Mouse (Mus musculus) neural tube, embryonic 14.5 days (tissue): ENCODE data around the gene Galns. TPM values are rescaled to one million over a fixed set of nuclear protein-coding genes. Genes with fewer than 3 reads are reported as not detected.

Experiments
- ATAC-seq: fragments of 200-750 bp; cut with Nextera tagmentation; 2 replicates; pipeline ENCODE4 v1.8.0; 2017; ENCODE audit warnings: low read depth, mild to moderate bottlenecking, moderate TSS enrichment, moderate library complexity
- H3K27ac ChIP-seq: fragments of 300-500 bp; sonication (generic); 2 replicates; pipeline ENCODE4 v1.5.1; 2014; ENCODE audit warnings: low read depth, mild to moderate bottlenecking, control low read depth, low read length, moderate library complexity, mixed read lengths
- H3K27me3 ChIP-seq: fragments of 300-500 bp; sonication (generic); 2 replicates; pipeline ENCODE4 v1.6.1; 2014; ENCODE audit warnings: low read length; ENCODE audit not compliant: control insufficient read depth, insufficient read depth
- H3K36me3 ChIP-seq: fragments of 300-500 bp; sonication (generic); 2 replicates; pipeline ENCODE4 v1.6.1; 2014; ENCODE audit warnings: low read length, mixed read lengths; ENCODE audit not compliant: control insufficient read depth, insufficient read depth
- H3K4me1 ChIP-seq: fragments of 300-500 bp; sonication (generic); 2 replicates; pipeline ENCODE4 v1.6.1; 2014; ENCODE audit warnings: low read length; ENCODE audit not compliant: control insufficient read depth, insufficient read depth
- H3K4me2 ChIP-seq: fragments of 300-500 bp; sonication (generic); 2 replicates; pipeline ENCODE4 v1.6.1; 2014; ENCODE audit warnings: mild to moderate bottlenecking, low read depth, low read length, control low read depth
- H3K4me3 ChIP-seq: fragments of 300-500 bp; sonication (generic); 2 replicates; pipeline ENCODE4 v1.5.1; 2014; ENCODE audit warnings: low read depth, low read length, control low read depth, mixed read lengths
- H3K9ac ChIP-seq: fragments of 300-500 bp; sonication (generic); replicated peaks from 2 replicates; pipeline ENCODE4 v1.6.1; 2014; ENCODE audit warnings: low read depth, mild to moderate bottlenecking, control low read depth, low read length, mixed read lengths
- H3K9me3 ChIP-seq: fragments of 300-500 bp; sonication (generic); 2 replicates; pipeline ENCODE4 v1.6.1; 2016; ENCODE audit warnings: low read length; ENCODE audit not compliant: control insufficient read depth
- WGBS: fragments of 180-500 bp; shearing (Covaris S2); extraction: QIAGEN DNeasy Blood & Tissue Kit; methylation state at CpG from one replicate; pipeline ENCODE4 v1.1.7; 2014; 5-methylcytosine and 5-hydroxymethylcytosine counted together
- polyA plus RNA-seq: library from polyadenylated mRNA; unstranded; fragments of >200 nt; fragmentation: Nextera tagmentation; extraction: Ambion mirVana; gene quantifications from 2 replicates; pipeline ENCODE4 v1.2.1, GENCODE M21; 2014

The Galns gene
- polyA plus RNA-seq, 1 experiment from 2014 or later: 7.1 TPM

DNA sequence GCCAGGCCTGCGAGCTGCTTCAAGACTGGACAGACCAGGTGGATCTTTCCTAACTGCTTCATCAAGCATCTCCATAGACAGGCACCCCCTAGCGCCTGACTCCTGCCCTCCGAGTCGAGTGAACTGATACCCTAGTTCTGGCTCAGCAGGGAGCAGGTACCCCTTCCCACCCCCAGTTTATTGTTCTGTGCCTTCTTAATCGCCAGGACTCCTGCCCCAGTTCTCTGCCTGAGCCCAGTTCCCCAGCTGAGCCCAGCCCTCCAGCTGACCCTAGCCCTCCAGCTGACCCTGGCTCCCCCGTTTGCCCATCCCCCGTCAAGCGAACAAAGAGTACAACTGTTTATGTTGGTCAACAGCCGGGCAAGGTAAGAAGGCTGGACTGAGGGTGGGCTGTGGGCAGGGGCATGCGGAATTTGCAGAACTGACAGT lies 42.4 kb downstream of the Galns start:
- no peak for ATAC-seq
- peak overlapping the region; percentile 86 for H3K4me2 ChIP-seq
- no peak overlapping the region for H3K9ac ChIP-seq
- H3K27me3 ChIP-seq: no peaks in the 10 kb centered on the region
- no peak overlapping the region for H3K27ac ChIP-seq
- H3K4me3 ChIP-seq: peak overlapping the region; percentile 7; the same call in 1 of the 2 replicates
- WGBS: 10% methylated on average over 10 of the region's 10 CpGs
- H3K4me1 ChIP-seq: peaks cover 7% of the 10 kb centered on the region
- H3K9me3 ChIP-seq: no peaks in the 10 kb centered on the region
- 0 out of 2 replicates have a peak, but pooled peaks cover 3% of the 10 kb centered on the region for H3K36me3 ChIP-seq

DNA sequence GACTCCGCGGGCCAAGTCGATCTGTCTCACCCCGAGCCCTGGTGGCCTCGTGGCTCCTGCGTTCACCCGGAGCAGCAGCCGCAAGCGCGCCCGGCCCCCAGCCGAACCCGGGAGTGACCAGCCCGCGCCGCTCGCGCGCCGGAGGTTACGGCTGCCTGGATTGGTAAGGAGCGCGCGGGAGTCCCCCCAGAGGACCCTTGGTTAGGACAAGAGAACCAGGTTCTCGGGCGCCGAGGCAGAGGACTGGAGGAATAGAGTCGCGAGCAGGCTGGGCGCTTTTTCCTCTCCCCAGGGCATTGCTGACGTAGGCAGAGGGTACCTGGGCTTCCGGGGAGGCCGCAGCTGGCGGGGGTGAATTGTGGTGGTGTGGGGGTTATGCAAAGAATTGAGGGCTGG lies 43.2 kb downstream of the Galns start:
- ATAC-seq: peak; percentile 63
- WGBS: under 1% methylated on average over 34 of the region's 34 CpGs
- Histone ChIP-seq H3K27ac (peak overlapping the region; percentile 69), H3K36me3 (0 out of 2 replicates have a peak, but pooled peaks cover 3% of the 10 kb centered on the region), H3K4me1 (peaks cover 7% of the 10 kb centered on the region), H3K4me2 (peak overlapping the region; percentile 86), H3K9me3 (no peaks in the 10 kb centered on the region), H3K27me3 (no peaks in the 10 kb centered on the region), H3K9ac (peak overlapping the region; percentile 76), H3K4me3 (peak overlapping the region; percentile 73)

DNA sequence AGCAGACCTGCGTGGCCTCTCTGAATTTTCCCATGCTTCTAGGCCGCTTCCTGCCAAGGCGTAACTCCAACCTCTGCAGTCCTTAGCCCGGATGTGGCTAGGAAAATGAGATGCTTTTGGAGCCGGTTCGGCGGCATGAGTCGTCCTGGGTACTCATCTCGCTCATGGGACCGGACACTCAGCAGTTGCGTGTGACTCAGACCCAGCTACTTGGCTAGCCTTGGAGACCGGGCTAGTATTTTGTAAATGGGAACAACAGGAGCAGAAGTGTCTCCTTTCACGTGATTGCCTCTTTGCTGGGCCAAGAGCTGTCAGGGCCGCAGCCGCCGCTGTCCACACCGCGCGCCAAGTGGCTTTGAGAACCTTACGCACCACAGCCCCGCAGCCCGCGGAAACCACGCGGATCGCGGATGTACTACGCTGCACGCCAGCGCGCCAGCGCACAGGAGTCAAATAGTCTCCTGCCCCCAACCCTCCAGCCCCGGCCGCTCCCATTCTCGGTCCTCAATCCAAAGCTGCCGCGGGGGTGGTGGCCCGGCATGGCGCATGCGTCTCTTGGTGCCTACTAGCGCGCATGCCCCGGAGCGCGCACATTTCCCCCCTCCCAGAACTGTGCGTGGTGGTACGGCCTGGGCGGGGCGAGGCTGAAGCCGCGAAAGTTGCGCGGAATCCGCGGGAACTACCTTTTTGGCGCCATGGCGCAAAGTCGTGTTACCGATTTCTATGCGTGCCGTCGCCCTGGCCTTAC lies 43.7 kb downstream of the Galns start, which contains the start of gene Cdt1:
Gene Cdt1, plus strand, starts transcription at position 655 of the 748 bp plus-strand sequence.
- peak within 1 kb of the TSS; percentile 76 for H3K9ac ChIP-seq
- no peaks in the 10 kb centered on the region for H3K9me3 ChIP-seq
- peak; percentile 97 for ATAC-seq
- WGBS: under 1% methylated on average over 62 of the region's 62 CpGs
- H3K4me3 ChIP-seq: peak within 1 kb of the TSS; percentile 73
- H3K27ac ChIP-seq: peak within 1 kb of the TSS; percentile 69
- no peaks in the 10 kb centered on the region for H3K27me3 ChIP-seq
- peak within 1 kb of the TSS; percentile 86 for H3K4me2 ChIP-seq
- H3K4me1 ChIP-seq: peaks cover 7% of the 10 kb centered on the region
- 0 out of 2 replicates have a peak, but pooled peaks cover 3% of the 10 kb centered on the region for H3K36me3 ChIP-seq

DNA sequence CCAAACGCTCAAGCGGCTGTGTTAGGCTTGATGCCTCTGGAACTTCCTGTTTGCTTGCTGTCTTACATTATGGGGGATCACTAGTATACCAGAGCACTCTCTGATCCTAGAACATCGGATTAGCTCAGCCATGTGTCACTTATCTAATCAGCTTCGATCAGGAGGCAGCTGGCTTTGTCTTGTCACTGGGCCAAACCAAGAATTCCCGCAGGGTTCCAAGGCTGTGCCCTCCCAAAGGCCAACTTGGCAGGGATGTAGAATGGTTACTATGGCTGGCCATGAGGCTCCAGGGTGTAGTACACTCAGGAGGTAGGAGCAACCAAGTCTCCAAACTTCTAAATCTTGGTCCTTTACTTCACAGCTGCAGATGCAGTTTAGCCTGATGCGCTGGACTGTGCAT lies 44.5 kb downstream of the Galns start:
- Histone ChIP-seq H3K4me1 (peaks cover 7% of the 10 kb centered on the region), H3K4me3 (peak overlapping the region; percentile 73), H3K9me3 (no peaks in the 10 kb centered on the region), H3K36me3 (0 out of 2 replicates have a peak, but pooled peaks cover under 1% of the 10 kb centered on the region), H3K9ac (peak overlapping the region; percentile 76; the same call in 1 of the 2 replicates), H3K27ac (peak overlapping the region; percentile 69; the same call in 1 of the 2 replicates), H3K4me2 (peak overlapping the region; percentile 86), H3K27me3 (no peaks in the 10 kb centered on the region)
- no peak for ATAC-seq
- 42% methylated on average over 6 of the region's 6 CpGs for WGBS

DNA sequence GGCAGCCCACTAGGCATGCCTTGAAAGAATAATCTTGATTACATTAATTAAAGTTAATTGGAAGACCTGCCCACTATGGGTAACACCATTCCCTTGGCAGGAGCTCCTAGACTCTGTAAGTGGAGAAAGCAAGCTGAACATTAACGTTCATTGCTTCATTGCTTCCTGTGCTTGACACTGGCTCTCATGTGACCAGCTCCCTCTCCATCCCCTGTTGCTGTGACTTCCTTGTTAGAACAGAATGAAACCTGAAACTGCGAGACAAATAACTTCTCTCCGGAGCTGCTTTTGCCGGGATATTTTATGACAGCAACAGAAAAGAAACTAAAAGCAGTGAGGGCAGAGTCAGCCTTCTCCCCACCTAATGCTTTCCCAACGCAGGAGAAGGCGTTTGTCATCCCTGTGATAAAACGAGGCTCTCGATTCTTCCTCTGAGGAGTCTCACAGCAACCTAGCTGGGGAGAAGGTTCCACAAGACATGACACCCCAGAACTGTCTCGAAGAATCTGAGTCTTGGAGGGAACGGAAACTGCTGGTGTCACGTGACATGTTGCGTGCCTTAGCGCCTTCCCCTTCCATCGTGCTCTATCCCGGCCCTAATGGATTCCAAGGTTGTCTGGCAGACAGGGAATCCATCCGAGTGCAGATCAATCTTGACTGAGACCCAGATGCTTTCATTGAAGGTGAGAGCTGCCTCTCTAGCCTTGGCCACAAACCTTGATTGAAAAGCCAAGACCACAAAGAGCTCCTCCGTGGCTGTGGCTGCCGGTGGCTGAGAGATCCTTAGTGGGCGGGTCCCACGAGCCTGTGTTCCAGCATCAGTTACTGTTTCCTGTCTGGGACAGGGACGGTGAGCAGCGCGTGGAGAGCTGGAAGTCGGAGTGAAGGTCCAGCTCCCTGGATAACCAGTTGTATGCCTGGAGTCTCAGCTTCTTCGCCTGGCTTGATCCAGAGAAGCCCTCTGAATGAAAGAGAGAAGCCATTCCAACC lies 46.6 kb downstream of the Galns start:
- WGBS: 89% methylated on average over 25 of the region's 25 CpGs
- H3K36me3 ChIP-seq: no peaks in the 10 kb centered on the region
- H3K9me3 ChIP-seq: no peaks in the 10 kb centered on the region
- ATAC-seq: no peak
- no peak overlapping the region for H3K4me3 ChIP-seq
- peaks cover 7% of the 10 kb centered on the region for H3K4me1 ChIP-seq
- no peaks in the 10 kb centered on the region for H3K27me3 ChIP-seq
- H3K27ac ChIP-seq: no peak overlapping the region
- no peak overlapping the region for H3K4me2 ChIP-seq
- H3K9ac ChIP-seq: no peak overlapping the region

DNA sequence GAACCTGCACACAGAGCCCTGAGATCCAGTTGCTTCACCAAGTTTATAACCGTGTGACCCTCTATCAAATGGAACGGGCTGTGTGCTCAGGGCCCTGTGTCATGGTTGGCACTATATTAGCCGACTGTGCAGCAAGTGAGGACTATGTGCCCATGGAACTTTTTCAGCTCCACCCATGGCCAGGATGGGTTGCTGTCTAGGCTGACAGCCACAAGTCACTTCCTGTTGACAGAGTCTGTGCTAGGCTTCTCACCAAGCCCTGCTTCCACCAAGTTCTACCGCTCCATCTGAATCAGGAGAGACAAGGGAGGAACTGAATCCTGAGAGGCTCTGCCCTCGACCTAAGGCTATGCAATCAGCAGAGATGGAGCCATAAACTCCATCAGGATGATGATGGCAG lies 50.1 kb downstream of the Galns start:
- no peaks in the 10 kb centered on the region for H3K27me3 ChIP-seq
- no peaks in the 10 kb centered on the region for H3K36me3 ChIP-seq
- H3K9me3 ChIP-seq: no peaks in the 10 kb centered on the region
- no peak for ATAC-seq
- H3K4me1 ChIP-seq: no peaks in the 10 kb centered on the region
- WGBS: 77% methylated on average over 5 of the region's 5 CpGs
- H3K27ac ChIP-seq: no peak overlapping the region
- no peak overlapping the region for H3K9ac ChIP-seq
- H3K4me2 ChIP-seq: no peak overlapping the region
- H3K4me3 ChIP-seq: no peak overlapping the region

DNA sequence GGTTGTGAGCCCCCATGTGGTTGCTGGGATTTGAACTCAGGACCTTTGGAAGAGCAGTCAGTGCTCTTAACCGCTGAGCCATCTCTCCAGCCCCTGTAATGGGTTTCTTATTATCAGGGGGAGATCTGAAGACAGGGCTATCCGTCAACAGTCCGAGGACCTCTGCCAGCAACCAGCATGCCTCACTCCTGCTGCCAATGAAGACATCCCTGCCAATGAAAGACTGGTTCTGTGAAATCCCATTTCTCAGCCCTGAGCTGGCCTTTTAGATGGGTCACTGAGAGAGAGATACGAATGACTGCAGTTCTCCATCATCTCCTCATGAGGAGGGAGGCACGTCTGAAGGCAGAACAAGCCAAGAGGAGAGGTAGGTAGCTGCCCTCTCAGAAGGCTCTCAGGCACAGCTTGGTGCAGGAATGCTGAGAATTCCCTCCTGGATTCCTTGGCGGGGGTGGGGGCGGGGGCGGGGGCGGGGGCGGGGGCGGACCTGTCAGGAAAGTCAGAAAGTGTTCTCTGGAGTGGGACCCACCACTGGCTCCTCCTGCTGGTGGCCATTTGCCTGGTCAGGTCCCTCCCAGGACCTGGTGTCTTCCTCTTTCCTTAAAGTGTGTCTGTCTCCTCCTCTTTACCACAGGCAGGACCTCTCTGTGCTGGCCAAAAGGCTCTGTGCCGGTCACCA lies 52.5 kb downstream of the Galns start:
- Histone ChIP-seq H3K4me2 (no peak overlapping the region), H3K27me3 (no peaks in the 10 kb centered on the region), H3K4me3 (no peak overlapping the region), H3K9ac (no peak overlapping the region), H3K9me3 (no peaks in the 10 kb centered on the region), H3K4me1 (no peaks in the 10 kb centered on the region), H3K27ac (no peak overlapping the region), H3K36me3 (no peaks in the 10 kb centered on the region)
- WGBS: 21% methylated on average over 12 of the region's 12 CpGs
- no peak for ATAC-seq

DNA sequence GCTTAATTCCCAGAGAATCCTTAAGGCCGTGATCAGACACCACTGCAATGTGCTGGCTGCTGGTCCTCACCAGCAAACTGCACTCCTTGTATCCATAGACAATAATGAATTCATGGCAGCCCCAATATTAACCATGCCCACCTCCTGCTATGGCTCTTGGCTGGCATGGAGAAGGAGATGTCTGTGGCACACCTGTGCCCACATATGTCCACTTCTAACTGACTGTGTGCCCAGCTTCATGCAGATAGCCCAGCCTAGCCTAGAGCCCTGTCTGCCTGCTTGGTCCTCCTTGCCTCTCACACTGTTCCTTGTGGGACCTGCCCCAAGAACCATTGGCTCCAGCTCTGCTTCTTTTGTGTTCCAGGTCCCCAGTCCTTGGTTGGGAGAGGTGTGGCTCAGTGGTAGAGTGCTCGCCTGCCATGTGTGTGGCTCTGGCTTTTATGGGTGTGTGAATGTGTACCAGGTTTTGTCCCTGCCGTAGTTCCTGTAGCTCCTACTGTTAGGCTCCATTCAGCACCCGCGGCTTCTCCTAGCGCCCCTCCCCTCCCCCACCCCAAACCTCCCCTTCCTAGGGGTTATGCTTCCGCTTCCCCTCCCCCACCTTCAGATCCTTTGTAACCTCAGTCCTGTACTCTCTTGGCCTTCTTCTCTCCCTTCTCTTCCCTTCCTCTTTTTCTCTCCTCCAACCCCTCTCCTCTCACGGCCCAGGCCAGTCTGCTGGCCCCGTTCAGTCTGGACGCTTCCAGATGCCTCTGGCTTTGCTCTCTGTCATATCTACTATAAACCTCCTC lies 53.8 kb downstream of the Galns start:
- no peaks in the 10 kb centered on the region for H3K4me1 ChIP-seq
- 34% methylated on average over 10 of the region's 10 CpGs for WGBS
- no peaks in the 10 kb centered on the region for H3K36me3 ChIP-seq
- no peak overlapping the region for H3K4me3 ChIP-seq
- 0 out of 2 replicates have a peak overlapping the region, but pooled peaks have one; percentile 10 for H3K27ac ChIP-seq
- no peak for ATAC-seq
- no peaks in the 10 kb centered on the region for H3K9me3 ChIP-seq
- no peak overlapping the region for H3K4me2 ChIP-seq
- H3K27me3 ChIP-seq: no peaks in the 10 kb centered on the region
- H3K9ac ChIP-seq: no peak overlapping the region
